Mouse (Mus musculus) c-Kit-positive CD71-positive TER-119-positive erythroid progenitor cells, embryonic 14.5 days (primary cell): Measurements from ENCODE around the gene Hsf2.
"Not testable (repeated sequence)": the region's sequence is repeated elsewhere in the genome, so short reads cannot be mapped to it uniquely, and the experiment has no call there.

ENCODE experiments used
- DNase-seq: peaks from one replicate; pipeline ENCODE4 v3.0.0-alpha.2; 2013; ENCODE audit warnings: low spot score

The Hsf2 gene

DNA sequence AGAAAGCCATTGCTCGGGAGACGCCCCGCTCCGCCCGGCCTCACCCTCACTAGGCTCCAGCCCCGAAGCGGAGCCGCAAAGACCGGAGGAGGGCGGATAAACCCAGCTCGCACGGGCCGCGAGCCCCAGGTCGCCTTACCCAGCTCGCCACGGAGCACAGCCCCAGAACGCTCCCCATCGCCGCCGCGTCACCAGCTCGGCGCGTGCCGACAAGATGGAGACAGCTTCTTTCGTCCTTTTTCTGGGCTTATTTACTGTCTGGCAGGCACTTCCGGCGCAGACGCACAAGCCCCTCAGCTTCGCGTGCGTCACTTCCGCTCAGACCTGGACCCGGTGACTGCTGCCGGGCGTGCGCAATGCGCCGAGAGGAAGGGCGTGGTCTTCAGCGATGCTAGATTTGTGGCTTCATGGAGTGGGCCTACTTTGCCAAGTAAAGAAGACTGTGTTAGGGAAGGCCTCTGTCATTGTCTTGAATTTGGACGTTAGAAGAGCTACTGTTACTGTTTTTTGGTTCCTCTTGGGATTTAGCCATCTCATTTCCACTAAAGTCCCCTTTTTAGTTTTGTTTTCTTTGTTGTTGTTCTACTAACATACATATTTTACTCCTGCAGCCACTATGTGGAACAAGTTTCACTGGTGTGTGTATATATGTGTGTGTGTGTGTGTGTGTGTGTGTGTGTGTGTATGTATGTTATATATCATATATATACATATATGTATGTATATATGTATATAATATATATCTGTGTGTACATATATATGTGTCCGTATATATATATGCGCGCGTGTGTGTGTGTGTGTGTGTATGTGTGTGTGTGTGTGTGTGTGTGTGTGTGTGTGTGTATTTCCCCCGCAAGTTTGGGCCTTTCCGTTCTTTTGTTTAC, 46.3 kb downstream of the Hsf2 start, which contains the start of gene Serinc1:
Gene Serinc1 (minus strand): TSS at position 313 of the 884 bp plus-strand sequence.
- DNase-seq = peak; percentile 91

GRCm38 (mm10) chr10:57543890-57544289, 57.7 kb downstream of the Hsf2 start:
- DNase-seq = not testable (repeated sequence)

- DNase-seq = no peak
These were observed 63.4 kb downstream of the Hsf2 start for GRCm38 (mm10) chr10:57549631-57550030.

DNA sequence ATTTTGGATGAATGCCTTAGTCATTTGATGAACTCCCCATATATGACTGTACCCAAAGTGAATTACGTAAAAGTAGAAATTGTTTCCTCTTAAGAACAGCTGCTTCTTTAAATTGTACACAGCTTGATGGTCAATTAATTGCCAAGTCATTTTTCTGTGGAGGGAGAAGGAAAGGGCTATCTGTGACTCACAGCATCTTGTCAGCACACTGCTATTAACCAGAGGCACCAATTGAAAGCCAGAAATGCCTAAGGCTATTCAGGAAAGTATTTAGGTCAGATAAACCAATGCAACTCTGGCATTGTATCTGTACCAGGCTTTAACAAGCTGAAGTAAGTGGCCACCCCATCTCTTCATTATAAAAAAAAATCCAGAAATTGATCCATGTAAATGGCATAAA, 67.5 kb downstream of the Hsf2 start:
- DNase-seq = no peak

GRCm38 (mm10) chr10:57557597-57557996, 71.4 kb downstream of the Hsf2 start:
- DNase-seq = no peak
